Mouse (Mus musculus) small intestine, adult 2 months (tissue): ENCODE measurements at regions not wholly inside any gene's neighbourhood (a gene's known extent, or its start where the extent isn't known, plus 50 kb on each side); places are given as distances from the start of the nearest gene placed in this dataset.

Experiments used
- CTCF ChIP-seq: fragments of 200-500 bp; IDR thresholded peaks from 2 replicates; pipeline ENCODE4 v1.5.1; 2012; ENCODE audit warnings: low read depth, mild to moderate bottlenecking, control low read depth, inconsistent platforms, low read length, moderate library complexity, mixed read lengths; ENCODE audit not compliant: insufficient replicate concordance, insufficient read length; ENCODE audit errors: extremely low read depth
- POLR2A ChIP-seq: fragments of 200-500 bp; IDR thresholded peaks from 2 replicates; pipeline ENCODE4 v1.6.1; 2012; ENCODE audit warnings: low read depth, mild to moderate bottlenecking, control low read depth, inconsistent platforms, low read length, moderate library complexity

- TF ChIP-seq CTCF (no peak), POLR2A (no peak)
Observed at GRCm38 (mm10) chr2:84079284-84079683, 88.9 kb downstream of the Gm13691 start.
